Mouse (Mus musculus): ENCODE results near the gene Gorasp2. TPM values are rescaled to one million over a fixed set of nuclear protein-coding genes. Genes with fewer than 3 reads are reported as not detected.

Gene Gorasp2
- polyA plus RNA-seq, 1 experiment, result 78.3 TPM

DNA sequence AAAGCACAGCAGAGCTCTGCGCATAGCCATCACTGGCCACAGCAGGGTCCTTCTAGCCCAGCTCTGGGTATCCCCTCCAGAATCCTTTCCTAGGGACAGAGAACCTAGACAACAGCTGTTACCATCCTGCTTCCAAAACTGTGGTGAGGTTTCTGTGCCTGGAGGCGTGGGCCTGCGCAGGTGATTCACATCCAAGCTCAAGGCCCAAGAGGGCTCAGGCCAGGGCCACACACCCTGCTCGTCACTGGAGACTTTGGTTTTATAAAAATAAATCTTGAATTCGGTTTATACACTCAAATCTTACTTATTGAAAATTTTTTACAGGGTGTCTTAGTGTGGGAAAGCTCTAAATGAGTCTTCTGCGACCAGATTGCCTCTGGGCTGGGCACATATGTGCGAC lies 48.9 kb downstream of the Gorasp2 start:
- TF ChIP-seq POLR2A (IDR thresholded peaks at IDR 0.05; ENCODE audit: extremely low read depth, insufficient read depth, low read length), result no peak
- no peak for TF ChIP-seq CTCF (IDR thresholded peaks at IDR 0.05; ENCODE audit: extremely low read depth, insufficient read depth, low read length)
- Histone ChIP-seq H3K27ac (ENCODE audit: insufficient read depth, low read length) (no peak overlapping the region), H3K4me1 (ENCODE audit: control insufficient read depth, insufficient read depth, low read length) (no peaks in the 10 kb centered on the region), H3K4me3 (ENCODE audit: insufficient read depth, low read length) (no peak overlapping the region)

DNA sequence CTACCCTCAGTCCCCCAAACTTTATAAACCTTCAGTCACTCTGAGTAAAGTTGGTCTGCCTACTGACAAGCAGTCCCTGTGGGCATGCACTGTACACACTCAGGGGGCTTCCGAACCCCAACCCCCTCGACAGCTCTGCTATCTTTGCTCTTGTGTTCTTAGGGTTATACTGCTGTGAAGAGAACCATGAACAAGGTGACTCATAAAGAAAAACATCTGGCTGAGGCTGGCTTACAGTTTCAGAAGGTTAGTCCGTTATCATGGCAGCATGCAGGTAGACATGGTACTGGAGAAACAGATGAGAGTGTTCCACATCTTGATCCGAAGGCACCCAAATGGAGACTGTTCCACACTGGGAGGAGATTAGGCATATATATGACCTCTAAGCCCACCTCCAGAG lies 49.5 kb downstream of the Gorasp2 start:
- Histone ChIP-seq H3K27ac (ENCODE audit: insufficient read depth, low read length) (no peak overlapping the region), H3K4me1 (ENCODE audit: control insufficient read depth, insufficient read depth, low read length) (no peaks in the 10 kb centered on the region), H3K4me3 (ENCODE audit: insufficient read depth, low read length) (no peak overlapping the region)
- TF ChIP-seq POLR2A (IDR thresholded peaks at IDR 0.05; ENCODE audit: extremely low read depth, insufficient read depth, low read length), result no peak
- TF ChIP-seq CTCF (IDR thresholded peaks at IDR 0.05; ENCODE audit: extremely low read depth, insufficient read depth, low read length), result no peak

DNA sequence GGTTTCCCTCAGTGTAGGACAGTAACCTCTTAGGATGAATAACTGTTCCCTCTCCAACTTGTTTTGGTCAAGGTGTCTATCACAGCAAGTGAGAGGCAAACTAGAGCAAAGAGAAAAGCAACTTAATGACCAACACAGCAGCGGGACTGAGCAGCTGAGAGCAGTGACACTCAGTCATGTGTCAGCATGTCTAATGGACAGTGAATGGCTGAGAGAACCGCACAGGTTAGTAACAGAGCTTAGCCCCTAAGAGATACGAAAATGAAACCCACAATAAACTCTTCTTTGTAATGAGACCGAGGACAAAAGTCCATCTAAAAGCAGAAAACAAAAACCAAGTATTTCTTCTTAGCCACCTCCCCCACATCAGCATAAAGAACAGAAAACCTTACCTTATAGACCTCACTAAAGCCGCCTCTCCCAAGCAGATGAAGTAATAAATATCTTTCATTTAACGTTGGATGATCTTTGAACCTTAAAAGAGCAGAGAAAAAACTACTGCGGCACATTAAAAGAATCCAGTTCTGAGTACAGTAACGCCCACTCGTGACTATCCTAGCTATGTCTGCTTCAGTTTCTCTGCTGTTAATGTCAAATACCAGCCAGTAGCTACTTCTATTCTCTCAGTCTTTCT lies 62.4 kb downstream of the Gorasp2 start:
- Histone ChIP-seq H3K4me1 (ENCODE audit: control insufficient read depth, insufficient read depth, low read length) (no peaks in the 10 kb centered on the region), H3K4me3 (ENCODE audit: insufficient read depth, low read length) (no peak overlapping the region), H3K27ac (ENCODE audit: insufficient read depth, low read length) (no peak overlapping the region)
- TF ChIP-seq POLR2A (IDR thresholded peaks at IDR 0.05; ENCODE audit: extremely low read depth, insufficient read depth, low read length) (no peak), CTCF (IDR thresholded peaks at IDR 0.05; ENCODE audit: extremely low read depth, insufficient read depth, low read length) (no peak)

- no peak overlapping the region for H3K27ac ChIP-seq (ENCODE audit: insufficient read depth, low read length)
- no peaks in the 10 kb centered on the region for H3K4me1 ChIP-seq (ENCODE audit: control insufficient read depth, insufficient read depth, low read length)
- H3K4me3 ChIP-seq (ENCODE audit: insufficient read depth, low read length), result no peak overlapping the region
- TF ChIP-seq POLR2A (IDR thresholded peaks at IDR 0.05; ENCODE audit: extremely low read depth, insufficient read depth, low read length), result no peak
- no peak for TF ChIP-seq CTCF (IDR thresholded peaks at IDR 0.05; ENCODE audit: extremely low read depth, insufficient read depth, low read length)
These were observed 65.7 kb downstream of the Gorasp2 start for GRCm38 (mm10) chr2:70727089-70727488.

DNA sequence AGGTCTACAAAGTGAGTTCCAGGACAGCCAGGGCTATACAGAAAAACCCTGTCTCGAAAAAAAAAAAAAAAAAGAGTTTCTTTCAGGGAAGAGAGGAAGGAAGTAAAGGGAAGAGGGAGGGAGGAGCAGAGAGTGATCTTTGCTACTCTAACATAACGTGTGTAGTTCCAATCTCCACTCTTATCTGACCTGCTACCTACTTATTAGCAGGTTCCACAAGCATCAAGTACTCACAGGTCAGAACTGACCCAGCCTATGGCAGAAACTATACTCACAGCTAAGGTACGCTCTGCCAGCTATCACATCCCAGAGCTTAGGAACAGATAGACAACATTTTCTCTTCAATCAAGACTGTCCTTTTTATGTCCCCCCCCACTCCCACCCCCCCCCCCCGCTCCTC lies 74.2 kb downstream of the Gorasp2 start:
- H3K4me3 ChIP-seq (ENCODE audit: insufficient read depth, low read length), result no peak overlapping the region

GRCm38 (mm10) chr2:70736008-70736407 lies 74.6 kb downstream of the Gorasp2 start:
- Histone ChIP-seq H3K4me3 (ENCODE audit: insufficient read depth, low read length) (no peak overlapping the region), H3K4me1 (ENCODE audit: control insufficient read depth, insufficient read depth, low read length) (no peaks in the 10 kb centered on the region; the same call in 1 of the 2 replicates), H3K27ac (ENCODE audit: insufficient read depth, low read length) (no peak overlapping the region)
- TF ChIP-seq POLR2A (IDR thresholded peaks at IDR 0.05; ENCODE audit: extremely low read depth, insufficient read depth, low read length) (no peak), CTCF (IDR thresholded peaks at IDR 0.05; ENCODE audit: extremely low read depth, insufficient read depth, low read length) (no peak)

More for the DNA sequence above, 74.2 kb downstream of the Gorasp2 start:
- no peak for TF ChIP-seq POLR2A (IDR thresholded peaks at IDR 0.05; ENCODE audit: extremely low read depth, insufficient read depth, low read length)
- no peak for TF ChIP-seq CTCF (IDR thresholded peaks at IDR 0.05; ENCODE audit: extremely low read depth, insufficient read depth, low read length)
- H3K4me1 ChIP-seq (ENCODE audit: control insufficient read depth, insufficient read depth, low read length), result no peaks in the 10 kb centered on the region; the same call in 1 of the 2 replicates
- H3K27ac ChIP-seq (ENCODE audit: insufficient read depth, low read length), result no peak overlapping the region

DNA sequence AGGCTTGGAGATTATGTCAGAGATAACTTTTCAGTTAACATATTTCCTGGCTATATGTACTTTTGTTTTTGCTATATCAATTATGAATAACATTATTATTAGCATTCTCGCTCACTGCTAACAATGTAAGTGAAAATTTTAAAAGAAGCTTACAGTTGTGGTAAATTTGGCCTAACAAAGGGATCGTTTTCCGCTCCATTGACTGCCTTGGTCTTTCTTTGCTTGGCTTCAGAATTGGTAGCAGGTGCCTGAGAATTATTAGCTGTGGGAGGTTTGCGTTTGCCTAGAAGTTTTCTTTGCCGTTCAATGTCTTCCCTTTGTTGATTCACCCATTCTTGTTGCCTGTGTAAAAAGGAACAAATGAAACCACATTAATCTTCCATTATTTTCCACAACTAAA lies 80.5 kb downstream of the Gorasp2 start:
- Histone ChIP-seq H3K27ac (ENCODE audit: insufficient read depth, low read length) (no peak overlapping the region), H3K4me3 (ENCODE audit: insufficient read depth, low read length) (no peak overlapping the region), H3K4me1 (ENCODE audit: control insufficient read depth, insufficient read depth, low read length) (no peaks in the 10 kb centered on the region)
- no peak for TF ChIP-seq CTCF (IDR thresholded peaks at IDR 0.05; ENCODE audit: extremely low read depth, insufficient read depth, low read length)
- no peak for TF ChIP-seq POLR2A (IDR thresholded peaks at IDR 0.05; ENCODE audit: extremely low read depth, insufficient read depth, low read length)

DNA sequence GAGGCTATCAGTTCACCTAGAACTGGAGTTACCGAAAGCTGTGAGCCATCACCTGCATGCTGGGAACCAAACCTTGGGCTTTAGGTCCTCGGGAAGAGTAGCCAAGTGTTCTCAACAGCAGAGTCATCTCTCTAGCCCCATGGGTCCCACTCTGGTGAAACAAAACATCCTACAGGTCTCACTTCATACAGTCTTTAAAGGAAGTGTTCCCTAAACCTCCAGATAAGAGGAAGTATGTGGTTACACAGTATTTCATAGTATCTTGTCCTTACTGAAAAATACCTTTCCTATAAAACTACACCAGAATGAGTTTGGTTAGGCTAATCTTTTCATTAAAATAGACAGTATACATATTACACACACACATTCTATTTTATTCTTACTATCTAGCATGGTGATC lies 81.2 kb downstream of the Gorasp2 start:
- TF ChIP-seq CTCF (IDR thresholded peaks at IDR 0.05; ENCODE audit: extremely low read depth, insufficient read depth, low read length) (no peak), POLR2A (IDR thresholded peaks at IDR 0.05; ENCODE audit: extremely low read depth, insufficient read depth, low read length) (no peak)
- H3K27ac ChIP-seq (ENCODE audit: insufficient read depth, low read length), result no peak overlapping the region

DNA sequence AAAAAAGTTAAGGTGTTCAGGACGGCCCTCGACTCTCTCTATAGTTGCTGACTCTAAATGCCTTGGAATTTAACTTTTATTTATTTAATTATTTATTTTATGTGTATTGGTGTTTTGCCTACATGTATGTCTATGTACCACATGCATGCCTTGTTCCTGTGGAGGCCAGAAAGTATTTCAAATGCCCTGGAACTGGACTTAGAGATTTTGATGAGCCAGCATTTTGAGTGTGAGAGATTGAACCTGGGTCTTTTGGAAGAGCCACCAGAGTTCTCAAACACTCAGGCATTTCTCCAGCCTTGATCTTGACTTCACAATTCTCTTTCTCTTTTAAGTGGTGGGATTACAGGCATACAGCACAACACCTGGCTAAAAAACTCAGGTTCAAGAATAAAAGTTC lies 90.3 kb downstream of the Gorasp2 start:
- no peak for TF ChIP-seq POLR2A (IDR thresholded peaks at IDR 0.05; ENCODE audit: extremely low read depth, insufficient read depth, low read length)
- no peak for TF ChIP-seq CTCF (IDR thresholded peaks at IDR 0.05; ENCODE audit: extremely low read depth, insufficient read depth, low read length)
- Histone ChIP-seq H3K4me3 (ENCODE audit: insufficient read depth, low read length) (no peak overlapping the region), H3K4me1 (ENCODE audit: control insufficient read depth, insufficient read depth, low read length) (no peaks in the 10 kb centered on the region), H3K27ac (ENCODE audit: insufficient read depth, low read length) (no peak overlapping the region)

More for the DNA sequence above, 81.2 kb downstream of the Gorasp2 start:
- Histone ChIP-seq H3K4me3 (ENCODE audit: insufficient read depth, low read length) (no peak overlapping the region), H3K4me1 (ENCODE audit: control insufficient read depth, insufficient read depth, low read length) (no peaks in the 10 kb centered on the region)

GRCm38 (mm10) chr2:70752149-70752548 lies 90.8 kb downstream of the Gorasp2 start:
- TF ChIP-seq CTCF (IDR thresholded peaks at IDR 0.05; ENCODE audit: extremely low read depth, insufficient read depth, low read length), result no peak
- TF ChIP-seq POLR2A (IDR thresholded peaks at IDR 0.05; ENCODE audit: extremely low read depth, insufficient read depth, low read length), result no peak
- Histone ChIP-seq H3K4me3 (ENCODE audit: insufficient read depth, low read length) (no peak overlapping the region), H3K4me1 (ENCODE audit: control insufficient read depth, insufficient read depth, low read length) (no peaks in the 10 kb centered on the region), H3K27ac (ENCODE audit: insufficient read depth, low read length) (no peak overlapping the region)

Other genes with a start within 250 kb of the Gorasp2 start
- 0.58 and 0.64 TPM in 2 replicates for gene Sp5, start 186.7 kb upstream of the Gorasp2 start, polyA plus RNA-seq (2012; rRNA removed)
- 0.44 and 1.3 TPM in 2 replicates for gene Erich2, start 152.8 kb upstream of the Gorasp2 start, polyA plus RNA-seq (2012; rRNA removed)
- 310 and 343 TPM in 2 replicates for gene Gad1, start 108.5 kb upstream of the Gorasp2 start, polyA plus RNA-seq (2012; rRNA removed)
- gene Gm26558, start 532 bp downstream of the Gorasp2 start, polyA plus RNA-seq (2012; rRNA removed), result 0.66 and 0.92 TPM in 2 replicates
- gene Tlk1, start 164.2 kb downstream of the Gorasp2 start, polyA plus RNA-seq (2012; rRNA removed), result 45.5 and 47.5 TPM in 2 replicates